Mouse (Mus musculus): ENCODE data around the gene Lhpp.

Gene Lhpp

GRCm38 (mm10) chr7:132714236-132714923, 103.9 kb downstream of the Lhpp start:
- DNase-seq = peak; percentile 72

GRCm38 (mm10) chr7:132715259-132715658, 104.8 kb downstream of the Lhpp start:
- DNase-seq = no peak

GRCm38 (mm10) chr7:132719570-132719969, 109.1 kb downstream of the Lhpp start:
- no peak for DNase-seq

- no peak for DNase-seq
Measured at GRCm38 (mm10) chr7:132720562-132720961, 110.1 kb downstream of the Lhpp start.

- DNase-seq = peak; percentile 69
Measured at GRCm38 (mm10) chr7:132722401-132723370, 112.2 kb downstream of the Lhpp start.

GRCm38 (mm10) chr7:132723906-132724305, 113.5 kb downstream of the Lhpp start:
- peak; percentile 99 for DNase-seq

GRCm38 (mm10) chr7:132724501-132725062, 114.1 kb downstream of the Lhpp start:
- DNase-seq = peak; percentile 54

GRCm38 (mm10) chr7:132726106-132726861, 115.8 kb downstream of the Lhpp start:
- no peak for DNase-seq

- peak; percentile 72 for DNase-seq
Measured at GRCm38 (mm10) chr7:132729093-132729831, 118.8 kb downstream of the Lhpp start.

- no peak for DNase-seq
Measured at GRCm38 (mm10) chr7:132730510-132730909, 120.1 kb downstream of the Lhpp start.

- DNase-seq = no peak
Measured at GRCm38 (mm10) chr7:132731558-132731957, 121.1 kb downstream of the Lhpp start.

GRCm38 (mm10) chr7:132732136-132732789, 121.8 kb downstream of the Lhpp start:
- DNase-seq = peak; percentile 61

GRCm38 (mm10) chr7:132733521-132733920, 123.1 kb downstream of the Lhpp start:
- peak; percentile 75 for DNase-seq

GRCm38 (mm10) chr7:132734222-132734621, 123.8 kb downstream of the Lhpp start:
- DNase-seq = no peak

- peak; percentile 66 for DNase-seq
Measured at GRCm38 (mm10) chr7:132735145-132735544, 124.7 kb downstream of the Lhpp start.

- DNase-seq = peak; percentile 81
Measured at GRCm38 (mm10) chr7:132736099-132736862, 125.8 kb downstream of the Lhpp start.

GRCm38 (mm10) chr7:132738844-132739243, 128.4 kb downstream of the Lhpp start:
- no peak for DNase-seq

GRCm38 (mm10) chr7:132739829-132740228, 129.4 kb downstream of the Lhpp start:
- DNase-seq = no peak

- no peak for DNase-seq
Measured at GRCm38 (mm10) chr7:132742912-132743311, 132.5 kb downstream of the Lhpp start.

- DNase-seq = no peak
Measured at GRCm38 (mm10) chr7:132747096-132747495, 136.7 kb downstream of the Lhpp start.

All from kidney, adult 9 months (tissue).